Mouse (Mus musculus): ENCODE results near the gene Glis3. TPM values are rescaled to one million over a fixed set of nuclear protein-coding genes. Genes with fewer than 3 reads are reported as not detected.

Gene Glis3
- polyA plus RNA-seq, 1 experiment from 2014 or later = 3.4 TPM

DNA sequence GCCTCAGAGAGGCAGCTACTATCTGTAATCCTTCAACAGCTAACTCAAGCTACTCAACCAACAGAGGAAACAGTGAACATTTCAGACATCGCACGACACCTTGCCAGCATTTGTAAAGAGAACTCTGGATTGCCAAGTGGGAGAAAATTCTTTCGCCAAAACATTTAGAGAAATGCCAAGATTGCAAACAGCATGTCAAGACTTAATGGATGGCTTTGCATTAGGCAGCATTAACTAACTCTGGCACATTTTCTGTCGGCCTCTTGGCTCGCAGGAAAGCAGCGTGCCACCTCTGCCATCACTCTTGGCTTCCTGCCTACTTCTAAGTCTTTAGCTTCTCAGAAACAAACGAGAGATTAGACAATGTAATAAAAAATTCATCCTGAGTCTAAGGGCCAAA is 336.2 kb downstream of the Glis3 start:
- Histone ChIP-seq H3K4me3 (ENCODE audit: low read depth, low read length) (no peak overlapping the region), H3K4me2 (ENCODE audit: low read depth, low read length, severe bottlenecking) (no peak overlapping the region), H3K27me3 (ENCODE audit: control insufficient read depth, insufficient read depth, low read length) (peaks cover 10% of the 10 kb centered on the region), H3K9me3 (ENCODE audit: control insufficient read depth, low read length) (no peaks in the 10 kb centered on the region), H3K36me3 (ENCODE audit: control insufficient read depth, insufficient read depth, low read length) (no peaks in the 10 kb centered on the region), H3K4me1 (replicated peaks; ENCODE audit: control insufficient read depth, insufficient read depth, low read length) (peaks cover 2% of the 10 kb centered on the region), H3K27ac (ENCODE audit: low read depth, low read length) (no peak overlapping the region), H3K9ac (ENCODE audit: low read length) (no peak overlapping the region)
- 91% methylated on average over 7 of the region's 7 CpGs for WGBS
- DNase-seq (ENCODE audit: low spot score) (no peak), ATAC-seq (replicated peaks; ENCODE audit: low FRiP score) (no peak)

DNA sequence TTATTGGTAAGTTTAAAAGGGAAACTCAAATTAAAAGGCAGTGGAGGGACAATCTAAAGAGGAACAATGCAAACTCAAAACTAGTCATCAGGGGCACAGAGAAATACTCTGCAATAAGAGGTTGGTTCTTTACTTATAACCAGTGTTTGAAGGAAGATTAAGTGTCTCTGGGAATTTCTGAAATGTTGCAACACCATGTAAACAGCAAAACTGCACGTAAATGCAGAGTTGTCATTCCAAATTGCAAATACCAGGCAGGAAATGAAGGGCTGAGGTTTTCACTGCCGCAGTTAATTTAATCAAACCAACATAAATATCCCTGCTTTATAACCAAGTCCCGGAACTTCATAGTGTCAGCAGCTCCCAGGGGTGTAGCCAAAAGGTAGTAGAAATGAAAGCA is 342.3 kb downstream of the Glis3 start:
- H3K27me3 ChIP-seq (ENCODE audit: control insufficient read depth, insufficient read depth, low read length) = peaks cover 23% of the 10 kb centered on the region
- H3K27ac ChIP-seq (ENCODE audit: low read depth, low read length) = peak overlapping the region; percentile 37
- ATAC-seq (replicated peaks; ENCODE audit: low FRiP score) (no peak), DNase-seq (ENCODE audit: low spot score) (no peak)
- H3K4me1 ChIP-seq (replicated peaks; ENCODE audit: control insufficient read depth, insufficient read depth, low read length) = peaks cover 11% of the 10 kb centered on the region; the same call in 1 of the 2 replicates
- H3K9ac ChIP-seq (ENCODE audit: low read length) = no peak overlapping the region
- H3K9me3 ChIP-seq (ENCODE audit: control insufficient read depth, low read length) = no peaks in the 10 kb centered on the region
- 42% methylated on average over 3 of the region's 3 CpGs for WGBS
- no peak overlapping the region for H3K4me2 ChIP-seq (ENCODE audit: low read depth, low read length, severe bottlenecking)
- H3K36me3 ChIP-seq (ENCODE audit: control insufficient read depth, insufficient read depth, low read length) = no peaks in the 10 kb centered on the region
- H3K4me3 ChIP-seq (ENCODE audit: low read depth, low read length) = no peak overlapping the region

DNA sequence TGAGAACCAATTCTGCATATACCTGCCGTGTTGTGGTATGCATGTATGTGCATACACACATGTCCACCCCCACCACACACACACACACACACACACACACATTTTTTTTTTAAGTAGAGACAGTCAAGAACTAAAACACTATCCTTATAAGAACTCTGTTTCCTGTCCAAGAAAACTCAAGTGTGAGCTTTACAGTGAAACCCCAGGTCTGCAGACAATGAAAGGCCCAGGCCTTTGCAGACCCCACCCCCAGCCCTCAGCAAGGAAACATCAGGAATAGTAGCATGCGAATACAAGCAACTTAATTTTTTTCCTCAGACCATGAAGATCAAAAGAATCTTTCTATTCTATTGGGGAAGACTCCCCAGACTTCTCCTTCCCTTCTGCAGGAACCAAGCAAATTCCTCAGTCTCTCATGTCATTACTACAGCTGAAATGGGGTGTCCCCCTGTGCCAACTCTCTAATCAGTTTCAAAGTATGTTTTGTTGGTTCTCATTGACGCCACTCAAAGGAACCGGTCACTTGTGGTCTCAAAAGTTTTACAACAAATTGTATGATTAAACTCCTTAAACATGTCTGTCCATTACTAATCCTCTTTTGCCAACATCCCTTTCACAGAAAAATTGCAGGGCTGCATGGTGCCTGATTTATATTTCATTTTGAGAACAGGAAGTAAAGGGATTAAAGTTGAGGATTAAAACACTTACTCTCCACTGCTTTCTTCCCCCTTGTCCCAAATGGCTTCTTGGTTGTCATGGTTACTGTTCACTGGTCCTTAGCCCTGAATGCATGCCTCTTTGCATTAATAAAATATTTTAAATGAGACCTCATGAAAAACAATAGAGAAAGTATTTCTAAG is 343.0 kb downstream of the Glis3 start:
- Histone ChIP-seq H3K4me3 (ENCODE audit: low read depth, low read length) (no peak overlapping the region), H3K27me3 (ENCODE audit: control insufficient read depth, insufficient read depth, low read length) (peaks cover 26% of the 10 kb centered on the region), H3K4me2 (ENCODE audit: low read depth, low read length, severe bottlenecking) (no peak overlapping the region), H3K9ac (ENCODE audit: low read length) (no peak overlapping the region), H3K36me3 (ENCODE audit: control insufficient read depth, insufficient read depth, low read length) (no peaks in the 10 kb centered on the region), H3K27ac (ENCODE audit: low read depth, low read length) (peak overlapping the region; percentile 37; the same call in 1 of the 2 replicates), H3K4me1 (replicated peaks; ENCODE audit: control insufficient read depth, insufficient read depth, low read length) (peaks cover 13% of the 10 kb centered on the region; the same call in 1 of the 2 replicates), H3K9me3 (ENCODE audit: control insufficient read depth, low read length) (no peaks in the 10 kb centered on the region)
- DNase-seq (ENCODE audit: low spot score) = no peak
- 22% methylated on average over 4 of the region's 4 CpGs for WGBS
- peak; percentile 77 for ATAC-seq (replicated peaks; ENCODE audit: low FRiP score)

DNA sequence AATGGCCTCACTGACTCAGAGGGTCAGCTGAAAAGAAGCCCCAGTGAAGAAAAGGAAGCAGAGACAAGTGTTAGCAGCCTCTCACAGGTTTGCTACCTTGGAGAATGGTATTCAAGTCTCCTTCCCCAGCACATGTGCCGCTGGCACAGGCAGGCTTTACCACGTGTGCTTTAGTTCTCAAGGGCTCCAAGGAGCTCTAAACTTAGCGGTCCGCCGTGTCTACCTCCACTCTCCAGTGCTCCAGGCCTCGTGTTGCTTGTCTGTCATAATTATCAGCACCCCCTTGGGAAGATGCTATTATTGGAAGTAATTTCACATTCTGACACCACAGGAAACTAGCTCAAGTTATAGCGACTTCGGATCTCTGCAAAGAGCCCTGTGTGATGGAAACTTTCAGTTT is 344.0 kb downstream of the Glis3 start:
- Histone ChIP-seq H3K9me3 (ENCODE audit: control insufficient read depth, low read length) (no peaks in the 10 kb centered on the region), H3K4me3 (ENCODE audit: low read depth, low read length) (no peak overlapping the region), H3K36me3 (ENCODE audit: control insufficient read depth, insufficient read depth, low read length) (no peaks in the 10 kb centered on the region), H3K27me3 (ENCODE audit: control insufficient read depth, insufficient read depth, low read length) (peaks cover 34% of the 10 kb centered on the region), H3K4me1 (replicated peaks; ENCODE audit: control insufficient read depth, insufficient read depth, low read length) (peaks cover 13% of the 10 kb centered on the region; the same call in 1 of the 2 replicates), H3K27ac (ENCODE audit: low read depth, low read length) (no peak overlapping the region), H3K9ac (ENCODE audit: low read length) (no peak overlapping the region), H3K4me2 (ENCODE audit: low read depth, low read length, severe bottlenecking) (no peak overlapping the region)
- 57% methylated on average over 8 of the region's 8 CpGs for WGBS
- DNase-seq (ENCODE audit: low spot score) (no peak), ATAC-seq (replicated peaks; ENCODE audit: low FRiP score) (no peak)

DNA sequence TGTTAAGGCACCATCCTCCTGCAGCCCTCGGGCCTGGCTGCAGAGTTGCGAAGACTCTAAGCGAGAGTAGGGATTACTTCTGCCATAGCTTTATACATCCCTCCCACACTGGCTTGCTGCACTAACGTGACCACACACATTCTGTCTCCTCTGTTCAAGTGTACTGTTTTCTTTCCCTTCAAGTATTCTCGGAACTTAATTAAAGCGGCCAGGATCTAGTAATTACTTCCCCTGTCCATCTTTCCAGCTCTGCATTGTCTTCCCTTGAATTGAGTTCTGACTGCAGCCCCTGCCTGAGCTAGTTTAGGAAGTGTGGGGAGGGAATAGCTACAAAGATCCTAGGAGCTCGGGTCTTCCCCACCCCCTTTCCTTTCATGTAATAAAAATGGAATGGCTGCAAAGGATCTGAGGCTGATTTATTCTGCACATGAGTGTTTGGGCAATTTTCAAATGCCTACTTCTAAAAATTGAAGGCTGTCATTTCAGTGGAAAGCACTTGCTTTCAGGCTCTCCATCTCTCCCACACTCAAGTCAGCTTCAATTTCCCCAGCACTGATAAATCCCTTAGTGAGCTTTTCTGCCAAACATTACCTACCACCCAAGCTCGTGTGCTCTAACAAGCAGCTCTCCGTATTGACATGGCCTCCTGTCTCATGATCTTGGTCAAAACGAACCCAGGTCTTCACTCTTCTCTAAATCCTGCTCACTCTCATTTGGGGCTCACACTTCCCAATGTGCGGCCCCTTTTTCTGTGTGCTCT is 346.7 kb downstream of the Glis3 start:
- H3K9ac ChIP-seq (ENCODE audit: low read length) = no peak overlapping the region
- no peaks in the 10 kb centered on the region for H3K9me3 ChIP-seq (ENCODE audit: control insufficient read depth, low read length)
- peaks cover 32% of the 10 kb centered on the region for H3K27me3 ChIP-seq (ENCODE audit: control insufficient read depth, insufficient read depth, low read length)
- 20% methylated on average over 11 of the region's 11 CpGs for WGBS
- peaks cover 13% of the 10 kb centered on the region; the same call in 1 of the 2 replicates for H3K4me1 ChIP-seq (replicated peaks; ENCODE audit: control insufficient read depth, insufficient read depth, low read length)
- H3K27ac ChIP-seq (ENCODE audit: low read depth, low read length) = no peak overlapping the region
- no peak overlapping the region for H3K4me3 ChIP-seq (ENCODE audit: low read depth, low read length)
- no peak overlapping the region for H3K4me2 ChIP-seq (ENCODE audit: low read depth, low read length, severe bottlenecking)
- no peaks in the 10 kb centered on the region for H3K36me3 ChIP-seq (ENCODE audit: control insufficient read depth, insufficient read depth, low read length)
- DNase-seq (ENCODE audit: low spot score) (peak; percentile 54), ATAC-seq (replicated peaks; ENCODE audit: low FRiP score) (peak; percentile 66)

DNA sequence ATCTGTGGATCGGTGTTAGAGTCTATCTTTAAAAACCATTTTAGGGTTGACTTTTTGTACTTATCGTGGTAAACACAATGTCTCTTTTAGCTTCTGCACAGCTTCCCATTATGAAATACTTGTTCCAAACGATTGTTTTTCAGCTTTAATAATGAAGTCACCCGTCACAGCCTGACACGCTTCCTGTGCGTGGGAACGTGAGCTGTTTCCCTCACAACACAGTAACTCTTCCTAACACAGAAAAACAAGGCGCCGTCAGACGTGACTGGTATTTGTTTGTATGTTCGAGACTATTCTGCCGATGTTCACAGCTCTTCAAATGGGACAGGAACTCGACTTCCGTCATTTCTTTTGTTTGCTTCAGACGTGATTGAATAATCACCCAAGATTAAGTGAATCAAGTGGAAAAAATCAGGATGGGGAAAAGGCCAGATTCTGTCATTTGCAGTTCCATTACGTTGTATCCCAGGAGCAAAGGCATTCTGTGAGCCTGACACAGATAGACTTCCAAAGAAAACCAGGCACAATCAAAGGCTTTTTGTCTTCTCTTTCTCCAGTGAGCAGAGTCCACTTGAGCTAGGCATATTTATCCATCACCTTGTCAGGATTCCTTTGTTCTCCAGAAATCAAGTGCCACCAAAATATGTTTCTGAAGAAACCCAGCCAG is 351.3 kb downstream of the Glis3 start:
- WGBS = 59% methylated on average over 16 of the region's 16 CpGs

DNA sequence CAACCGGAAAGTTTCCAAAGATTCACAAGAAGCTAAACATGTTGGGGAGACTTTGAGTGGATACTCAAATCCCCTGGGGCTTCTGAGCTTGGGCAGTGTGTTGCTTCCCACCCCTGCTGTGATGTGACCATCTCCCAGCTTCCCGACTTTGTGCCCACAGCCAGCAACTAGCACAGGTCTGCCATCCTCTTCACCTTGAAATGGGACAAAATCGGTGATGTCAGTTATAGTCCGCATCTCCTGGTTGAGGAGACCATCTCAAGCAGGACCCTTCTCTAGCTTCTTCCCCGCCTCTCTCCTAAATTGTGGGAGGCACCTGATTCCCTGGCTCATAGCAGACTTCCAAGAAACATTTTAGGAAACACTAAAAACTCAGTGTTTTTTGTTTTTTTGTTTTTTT is 352.3 kb downstream of the Glis3 start:
- no peak for DNase-seq (ENCODE audit: low spot score)
- no peak overlapping the region for H3K4me3 ChIP-seq (ENCODE audit: low read depth, low read length)
- H3K9ac ChIP-seq (ENCODE audit: low read length) = no peak overlapping the region
- H3K27me3 ChIP-seq (ENCODE audit: control insufficient read depth, insufficient read depth, low read length) = peaks cover 19% of the 10 kb centered on the region
- peaks cover 2% of the 10 kb centered on the region; the same call in 1 of the 2 replicates for H3K4me1 ChIP-seq (replicated peaks; ENCODE audit: control insufficient read depth, insufficient read depth, low read length)
- no peaks in the 10 kb centered on the region for H3K9me3 ChIP-seq (ENCODE audit: control insufficient read depth, low read length)
- no peak overlapping the region for H3K27ac ChIP-seq (ENCODE audit: low read depth, low read length)
- H3K4me2 ChIP-seq (ENCODE audit: low read depth, low read length, severe bottlenecking) = no peak overlapping the region
- WGBS = 90% methylated on average over 5 of the region's 5 CpGs
- ATAC-seq (replicated peaks; ENCODE audit: low FRiP score) = no peak
- H3K36me3 ChIP-seq (ENCODE audit: control insufficient read depth, insufficient read depth, low read length) = no peaks in the 10 kb centered on the region

More for the DNA sequence above, 351.3 kb downstream of the Glis3 start:
- peaks cover 7% of the 10 kb centered on the region; the same call in 1 of the 2 replicates for H3K4me1 ChIP-seq (replicated peaks; ENCODE audit: control insufficient read depth, insufficient read depth, low read length)
- H3K27me3 ChIP-seq (ENCODE audit: control insufficient read depth, insufficient read depth, low read length) = peaks cover 21% of the 10 kb centered on the region
- ATAC-seq (replicated peaks; ENCODE audit: low FRiP score) = no peak
- no peak for DNase-seq (ENCODE audit: low spot score)
- no peak overlapping the region for H3K4me3 ChIP-seq (ENCODE audit: low read depth, low read length)
- H3K4me2 ChIP-seq (ENCODE audit: low read depth, low read length, severe bottlenecking) = no peak overlapping the region
- no peak overlapping the region for H3K9ac ChIP-seq (ENCODE audit: low read length)
- H3K9me3 ChIP-seq (ENCODE audit: control insufficient read depth, low read length) = no peaks in the 10 kb centered on the region
- no peak overlapping the region for H3K27ac ChIP-seq (ENCODE audit: low read depth, low read length)
- H3K36me3 ChIP-seq (ENCODE audit: control insufficient read depth, insufficient read depth, low read length) = no peaks in the 10 kb centered on the region

DNA sequence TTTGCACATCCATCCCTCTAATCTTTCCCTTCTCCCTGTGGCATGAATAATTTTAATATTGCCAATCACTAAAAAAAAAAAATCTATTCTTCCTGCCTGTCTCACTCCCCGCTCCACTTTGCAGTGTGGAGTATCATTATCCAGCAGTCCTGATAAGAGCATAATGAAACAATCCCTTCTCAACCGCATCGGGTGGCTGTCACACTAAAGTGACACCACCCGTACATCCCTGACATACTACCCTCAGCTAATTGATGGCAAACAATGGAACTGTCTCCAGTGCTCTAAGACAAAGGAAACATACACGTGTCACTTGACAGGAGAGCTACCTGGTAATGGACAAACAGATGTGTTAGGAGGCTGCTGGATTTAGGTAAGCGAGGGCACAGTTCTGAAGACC is 373.8 kb downstream of the Glis3 start:
- WGBS = 50% methylated on average over 6 of the region's 6 CpGs
- Histone ChIP-seq H3K27me3 (ENCODE audit: control insufficient read depth, insufficient read depth, low read length) (no peaks in the 10 kb centered on the region), H3K9me3 (ENCODE audit: control insufficient read depth, low read length) (no peaks in the 10 kb centered on the region), H3K4me2 (ENCODE audit: low read depth, low read length, severe bottlenecking) (no peak overlapping the region), H3K4me1 (replicated peaks; ENCODE audit: control insufficient read depth, insufficient read depth, low read length) (no peaks in the 10 kb centered on the region; the same call in 1 of the 2 replicates), H3K27ac (ENCODE audit: low read depth, low read length) (peak overlapping the region; percentile 27; the same call in 1 of the 2 replicates), H3K36me3 (ENCODE audit: control insufficient read depth, insufficient read depth, low read length) (no peaks in the 10 kb centered on the region), H3K4me3 (ENCODE audit: low read depth, low read length) (no peak overlapping the region), H3K9ac (ENCODE audit: low read length) (no peak overlapping the region)
- ATAC-seq (replicated peaks; ENCODE audit: low FRiP score) = no peak
- no peak for DNase-seq (ENCODE audit: low spot score)

Measured in forebrain, embryonic 11.5 days (tissue).